Mouse (Mus musculus) ES-E14 (cell line): ENCODE results near the gene Dpysl5.

Experiments used
- HCFC1 ChIP-seq: IDR thresholded peaks from 2 replicates; pipeline ENCODE4 v1.6.1; 2012; ENCODE audit warnings: low read length, inconsistent platforms, borderline replicate concordance; ENCODE audit not compliant: insufficient read depth
- ZC3H11A ChIP-seq: IDR thresholded peaks from 2 replicates; pipeline ENCODE4 v1.6.1; 2012; ENCODE audit warnings: low read depth, mild to moderate bottlenecking, inconsistent platforms, low read length, borderline replicate concordance

DNA sequence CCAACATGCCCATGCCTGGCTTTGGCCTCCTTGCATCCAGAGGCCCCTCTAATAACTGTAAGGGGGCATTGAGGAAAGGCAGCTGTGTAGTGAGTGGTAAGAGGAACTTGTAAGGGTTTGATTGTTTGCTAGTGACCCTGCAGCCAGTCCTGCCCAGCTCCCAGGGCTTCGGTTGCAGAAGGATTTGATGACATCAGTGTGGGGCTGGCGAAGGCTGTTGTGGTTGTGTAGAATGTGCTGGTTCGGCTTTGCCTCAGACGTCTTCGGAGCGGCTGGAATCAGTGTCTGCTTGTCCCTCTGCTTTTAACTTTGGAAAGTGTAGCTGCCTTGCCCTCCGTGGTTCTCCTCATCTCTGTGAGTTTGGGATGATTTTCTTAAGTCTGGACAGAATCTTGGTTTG, 34.6 kb upstream of the Dpysl5 start:
- TF ChIP-seq ZC3H11A, result no peak
- TF ChIP-seq HCFC1, result no peak
